Mouse (Mus musculus): ENCODE results near the gene C2cd5.

GRCm38 (mm10) chr6:143099281-143099680 lies 660 bp downstream of the C2cd5 start:
- TF ChIP-seq CTCF (IDR thresholded peaks at IDR 0.05; ENCODE audit: low read depth) (no peak), EP300 (IDR thresholded peaks at IDR 0.05; ENCODE audit: low read depth) (no peak)
